Mouse (Mus musculus): ENCODE results near the gene Pin1. TPM values are rescaled to one million over a fixed set of nuclear protein-coding genes. Genes with fewer than 3 reads are reported as not detected.
A peak's percentile ranks its signal among the peaks of the same experiment; 100 is the strongest.
"Not testable (repeated sequence)": the region's sequence is repeated elsewhere in the genome, so short reads cannot be mapped to it uniquely, and the experiment has no call there.

Gene Pin1
- polyA plus RNA-seq, 1 experiment from 2014 or later, result 61.0 TPM

- Histone ChIP-seq H3K9me3 (replicated peaks; ENCODE audit: control insufficient read depth, low read length, poor library complexity, severe bottlenecking) (no peaks in the 10 kb centered on the region), H3K27ac (ENCODE audit: low read length) (no peak overlapping the region), H3K9ac (ENCODE audit: low read depth, low read length) (no peak overlapping the region), H3K4me3 (ENCODE audit: low read depth, low read length) (no peak overlapping the region), H3K36me3 (ENCODE audit: control insufficient read depth, insufficient read depth, low read length) (no peaks in the 10 kb centered on the region), H3K27me3 (ENCODE audit: control insufficient read depth, insufficient read depth, low read depth, low read length) (no peaks in the 10 kb centered on the region), H3K4me2 (ENCODE audit: low read length) (no peak overlapping the region), H3K4me1 (ENCODE audit: control insufficient read depth, insufficient read depth, low read length) (peaks cover 2% of the 10 kb centered on the region; the same call in 1 of the 2 replicates)
- 21% methylated on average over 2 of the region's 2 CpGs for WGBS
- no peak for ATAC-seq
These were observed 30.5 kb downstream of the Pin1 start for GRCm38 (mm10) chr9:20682389-20682722.

- 63% methylated on average over 16 of the region's 17 CpGs for WGBS
- no peaks in the 10 kb centered on the region for H3K27me3 ChIP-seq (ENCODE audit: control insufficient read depth, insufficient read depth, low read depth, low read length)
- peaks cover 10% of the 10 kb centered on the region for H3K4me1 ChIP-seq (ENCODE audit: control insufficient read depth, insufficient read depth, low read length)
- no peak overlapping the region for H3K4me2 ChIP-seq (ENCODE audit: low read length)
- no peak overlapping the region for H3K4me3 ChIP-seq (ENCODE audit: low read depth, low read length)
- H3K36me3 ChIP-seq (ENCODE audit: control insufficient read depth, insufficient read depth, low read length), result no peaks in the 10 kb centered on the region
- no peak for ATAC-seq
- H3K27ac ChIP-seq (ENCODE audit: low read length), result no peak overlapping the region
- H3K9ac ChIP-seq (ENCODE audit: low read depth, low read length), result no peak overlapping the region
- no peaks in the 10 kb centered on the region for H3K9me3 ChIP-seq (replicated peaks; ENCODE audit: control insufficient read depth, low read length, poor library complexity, severe bottlenecking)
These were observed 33.4 kb downstream of the Pin1 start for GRCm38 (mm10) chr9:20685081-20685861.

- 0 out of 2 replicates have a peak, but pooled peaks have one; percentile 32 for ATAC-seq
These were observed 37.5 kb downstream of the Pin1 start for GRCm38 (mm10) chr9:20689403-20689802.

GRCm38 (mm10) chr9:20689913-20690312 is 38.0 kb downstream of the Pin1 start:
- no peaks in the 10 kb centered on the region for H3K36me3 ChIP-seq (ENCODE audit: control insufficient read depth, insufficient read depth, low read length)
- H3K9ac ChIP-seq (ENCODE audit: low read depth, low read length), result peak overlapping the region; percentile 50
- no peaks in the 10 kb centered on the region for H3K27me3 ChIP-seq (ENCODE audit: control insufficient read depth, insufficient read depth, low read depth, low read length)
- H3K27ac ChIP-seq (ENCODE audit: low read length), result peak overlapping the region; percentile 67
- peak; percentile 46; the same call in 1 of the 2 replicates for ATAC-seq
- H3K4me2 ChIP-seq (ENCODE audit: low read length), result no peak overlapping the region
- H3K9me3 ChIP-seq (replicated peaks; ENCODE audit: control insufficient read depth, low read length, poor library complexity, severe bottlenecking), result no peaks in the 10 kb centered on the region
- H3K4me3 ChIP-seq (ENCODE audit: low read depth, low read length), result no peak overlapping the region
- WGBS, result 2% methylated on average over 4 of the region's 4 CpGs
- H3K4me1 ChIP-seq (ENCODE audit: control insufficient read depth, insufficient read depth, low read length), result peaks cover 18% of the 10 kb centered on the region

More at GRCm38 (mm10) chr9:20689403-20689802, 37.5 kb downstream of the Pin1 start:
- Histone ChIP-seq H3K4me2 (ENCODE audit: low read length) (no peak overlapping the region), H3K4me1 (ENCODE audit: control insufficient read depth, insufficient read depth, low read length) (peaks cover 13% of the 10 kb centered on the region), H3K27me3 (ENCODE audit: control insufficient read depth, insufficient read depth, low read depth, low read length) (no peaks in the 10 kb centered on the region), H3K36me3 (ENCODE audit: control insufficient read depth, insufficient read depth, low read length) (no peaks in the 10 kb centered on the region), H3K9ac (ENCODE audit: low read depth, low read length) (no peak overlapping the region; the same call in 1 of the 2 replicates), H3K4me3 (ENCODE audit: low read depth, low read length) (no peak overlapping the region), H3K9me3 (replicated peaks; ENCODE audit: control insufficient read depth, low read length, poor library complexity, severe bottlenecking) (no peaks in the 10 kb centered on the region), H3K27ac (ENCODE audit: low read length) (peak overlapping the region; percentile 67; the same call in 1 of the 2 replicates)
- WGBS, result 29% methylated on average over 1 of the region's 1 CpGs

- peaks cover 24% of the 10 kb centered on the region for H3K4me1 ChIP-seq (ENCODE audit: control insufficient read depth, insufficient read depth, low read length)
- H3K9me3 ChIP-seq (replicated peaks; ENCODE audit: control insufficient read depth, low read length, poor library complexity, severe bottlenecking); H3K4me3 ChIP-seq (ENCODE audit: low read depth, low read length); ATAC-seq; H3K27me3 ChIP-seq (ENCODE audit: control insufficient read depth, insufficient read depth, low read depth, low read length); H3K27ac ChIP-seq (ENCODE audit: low read length); H3K4me2 ChIP-seq (ENCODE audit: low read length); H3K36me3 ChIP-seq (ENCODE audit: control insufficient read depth, insufficient read depth, low read length): not testable (repeated sequence)
- WGBS, result 87% methylated on average over 2 of the region's 2 CpGs
- H3K9ac ChIP-seq (ENCODE audit: low read depth, low read length), result peak overlapping the region; percentile 50; the same call in 1 of the 2 replicates
These were observed 38.6 kb downstream of the Pin1 start for GRCm38 (mm10) chr9:20690449-20690848.

- ATAC-seq, result no peak
- 86% methylated on average over 3 of the region's 3 CpGs for WGBS
These were observed 41.0 kb downstream of the Pin1 start for GRCm38 (mm10) chr9:20692863-20693262.

GRCm38 (mm10) chr9:20694721-20695235 is 42.9 kb downstream of the Pin1 start:
- H3K9ac ChIP-seq (ENCODE audit: low read depth, low read length), result peak overlapping the region; percentile 44; the same call in 1 of the 2 replicates
- no peaks in the 10 kb centered on the region for H3K9me3 ChIP-seq (replicated peaks; ENCODE audit: control insufficient read depth, low read length, poor library complexity, severe bottlenecking)
- H3K4me2 ChIP-seq (ENCODE audit: low read length), result peak overlapping the region; percentile 48
- 4% methylated on average over 25 of the region's 25 CpGs for WGBS
- H3K27ac ChIP-seq (ENCODE audit: low read length), result peak overlapping the region; percentile 69
- H3K4me3 ChIP-seq (ENCODE audit: low read depth, low read length), result no peak overlapping the region
- no peak for ATAC-seq
- H3K4me1 ChIP-seq (ENCODE audit: control insufficient read depth, insufficient read depth, low read length), result peaks cover 23% of the 10 kb centered on the region
- H3K27me3 ChIP-seq (ENCODE audit: control insufficient read depth, insufficient read depth, low read depth, low read length), result no peaks in the 10 kb centered on the region
- no peaks in the 10 kb centered on the region for H3K36me3 ChIP-seq (ENCODE audit: control insufficient read depth, insufficient read depth, low read length)

More at GRCm38 (mm10) chr9:20692863-20693262, 41.0 kb downstream of the Pin1 start:
- Histone ChIP-seq H3K27ac (ENCODE audit: low read length) (no peak overlapping the region), H3K4me1 (ENCODE audit: control insufficient read depth, insufficient read depth, low read length) (peaks cover 28% of the 10 kb centered on the region), H3K36me3 (ENCODE audit: control insufficient read depth, insufficient read depth, low read length) (no peaks in the 10 kb centered on the region), H3K9ac (ENCODE audit: low read depth, low read length) (no peak overlapping the region), H3K27me3 (ENCODE audit: control insufficient read depth, insufficient read depth, low read depth, low read length) (no peaks in the 10 kb centered on the region), H3K4me3 (ENCODE audit: low read depth, low read length) (no peak overlapping the region), H3K4me2 (ENCODE audit: low read length) (no peak overlapping the region), H3K9me3 (replicated peaks; ENCODE audit: control insufficient read depth, low read length, poor library complexity, severe bottlenecking) (no peaks in the 10 kb centered on the region)

GRCm38 (mm10) chr9:20696107-20696712 is 44.3 kb downstream of the Pin1 start:
- peak; percentile 40 for ATAC-seq
- no peaks in the 10 kb centered on the region for H3K9me3 ChIP-seq (replicated peaks; ENCODE audit: control insufficient read depth, low read length, poor library complexity, severe bottlenecking)
- WGBS, result 46% methylated on average over 5 of the region's 5 CpGs
- H3K4me1 ChIP-seq (ENCODE audit: control insufficient read depth, insufficient read depth, low read length), result peaks cover 17% of the 10 kb centered on the region
- H3K4me2 ChIP-seq (ENCODE audit: low read length), result no peak overlapping the region
- H3K27me3 ChIP-seq (ENCODE audit: control insufficient read depth, insufficient read depth, low read depth, low read length), result no peaks in the 10 kb centered on the region
- H3K36me3 ChIP-seq (ENCODE audit: control insufficient read depth, insufficient read depth, low read length), result 0 out of 2 replicates have a peak, but pooled peaks cover 5% of the 10 kb centered on the region
- H3K9ac ChIP-seq (ENCODE audit: low read depth, low read length), result no peak overlapping the region
- no peak overlapping the region for H3K27ac ChIP-seq (ENCODE audit: low read length)
- no peak overlapping the region for H3K4me3 ChIP-seq (ENCODE audit: low read depth, low read length)

- Histone ChIP-seq H3K36me3 (ENCODE audit: control insufficient read depth, insufficient read depth, low read length) (0 out of 2 replicates have a peak, but pooled peaks cover 5% of the 10 kb centered on the region), H3K4me2 (ENCODE audit: low read length) (no peak overlapping the region), H3K4me1 (ENCODE audit: control insufficient read depth, insufficient read depth, low read length) (peaks cover 17% of the 10 kb centered on the region), H3K27ac (ENCODE audit: low read length) (0 out of 2 replicates have a peak overlapping the region, but pooled peaks have one; percentile 13), H3K9ac (ENCODE audit: low read depth, low read length) (no peak overlapping the region), H3K9me3 (replicated peaks; ENCODE audit: control insufficient read depth, low read length, poor library complexity, severe bottlenecking) (no peaks in the 10 kb centered on the region), H3K4me3 (ENCODE audit: low read depth, low read length) (no peak overlapping the region), H3K27me3 (ENCODE audit: control insufficient read depth, insufficient read depth, low read depth, low read length) (no peaks in the 10 kb centered on the region)
- WGBS, result 9% methylated on average over 8 of the region's 8 CpGs
- ATAC-seq, result no peak
These were observed 45.6 kb downstream of the Pin1 start for GRCm38 (mm10) chr9:20697466-20697865.

All from midbrain, embryonic 16.5 days (tissue).